8 mouse cellular contexts compared by ENCODE assay signal in genomic region chr11:115564064-115564809, GRCm38 (mm10). TPM values are rescaled to one million over a fixed set of nuclear protein-coding genes. Genes with fewer than 3 reads are reported as not detected.
DNase-seq lines count a peak whose midpoint lies in the region; ATAC-seq and TF ChIP-seq lines count a peak whose summit lies in the region.

Nup85 (plus strand) TSS chr11:115564434.

- peaks cover 35% of the 10 kb centered on the region for H3K36me3 ChIP-seq in embryonic facial prominence, embryonic 15.5 days
- peaks cover 30% of the 10 kb centered on the region for H3K36me3 ChIP-seq in limb, embryonic 14.5 days (ENCODE audit: control insufficient read depth, insufficient read depth, low read length)
- H3K36me3 ChIP-seq in midbrain, postnatal 0 days (ENCODE audit: insufficient read depth, low read length): peaks cover 26% of the 10 kb centered on the region

- peak; percentile 98 for DNase-seq in 416B (ENCODE audit: low read depth)
- peak; percentile 95 for DNase-seq in heart, adult 8-10 months (ENCODE audit: low spot score)
- DNase-seq in kidney, adult 9 months: peak; percentile 97
- peak; percentile 99 for DNase-seq in limb, embryonic 14.5 days (ENCODE audit: low spot score)
- peak; percentile 99 for DNase-seq in midbrain, postnatal 0 days (ENCODE audit: low spot score)
- DNase-seq in spleen, postnatal 14 days (ENCODE audit: low spot score in 2 of 2): peak; percentile 98

- TF ChIP-seq CTCF in bone marrow, adult 2 months (IDR thresholded peaks at IDR 0.05; ENCODE audit: control insufficient read depth, insufficient read depth, low read length): no peak
- TF ChIP-seq CTCF in midbrain, postnatal 0 days (IDR thresholded peaks at IDR 0.05): peak; percentile 22

- peak within 1 kb of the TSS; percentile 80 for H3K4me2 ChIP-seq in embryonic facial prominence, embryonic 15.5 days (replicated peaks)
- H3K4me2 ChIP-seq in limb, embryonic 14.5 days (replicated peaks; ENCODE audit: low read depth, low read length, severe bottlenecking): peak within 1 kb of the TSS; percentile 72
- peak within 1 kb of the TSS; percentile 79 for H3K4me2 ChIP-seq in midbrain, postnatal 0 days (ENCODE audit: low read depth, low read length, poor library complexity, severe bottlenecking)

- H3K27me3 ChIP-seq in embryonic facial prominence, embryonic 15.5 days: no peaks in the 10 kb centered on the region
- H3K27me3 ChIP-seq in limb, embryonic 14.5 days (ENCODE audit: control insufficient read depth, insufficient read depth, low read length): no peaks in the 10 kb centered on the region
- H3K27me3 ChIP-seq in midbrain, postnatal 0 days (ENCODE audit: insufficient read depth, low read length): no peaks in the 10 kb centered on the region

- no peaks in the 10 kb centered on the region; the same call in 1 of the 2 replicates for H3K4me1 ChIP-seq in bone marrow, adult 2 months (ENCODE audit: control insufficient read depth, insufficient read depth, low read length)
- peaks cover 7% of the 10 kb centered on the region for H3K4me1 ChIP-seq in embryonic facial prominence, embryonic 15.5 days
- peaks cover 8% of the 10 kb centered on the region for H3K4me1 ChIP-seq in limb, embryonic 14.5 days (ENCODE audit: control insufficient read depth, insufficient read depth, low read length)
- 0 out of 2 replicates have a peak, but pooled peaks cover 4% of the 10 kb centered on the region for H3K4me1 ChIP-seq in midbrain, postnatal 0 days (ENCODE audit: insufficient read depth, low read length)

- peak; percentile 91 for ATAC-seq in embryonic facial prominence, embryonic 15.5 days (ENCODE audit: insufficient number of reproducible peaks, low FRiP score, low TSS enrichment, low read depth)
- ATAC-seq in limb, embryonic 14.5 days (ENCODE audit: low FRiP score, low read depth): peak; percentile 92
- peak; percentile 88 for ATAC-seq in midbrain, postnatal 0 days (ENCODE audit: low FRiP score)

- H3K4me3 ChIP-seq in bone marrow, adult 2 months (replicated peaks; ENCODE audit: control insufficient read depth, low read depth, low read length): peak within 1 kb of the TSS; percentile 99
- H3K4me3 ChIP-seq in embryonic facial prominence, embryonic 15.5 days (replicated peaks): peak within 1 kb of the TSS; percentile 83
- peak within 1 kb of the TSS; percentile 57 for H3K4me3 ChIP-seq in limb, embryonic 14.5 days (replicated peaks; ENCODE audit: low read length)
- peak within 1 kb of the TSS; percentile 72 for H3K4me3 ChIP-seq in midbrain, postnatal 0 days (ENCODE audit: low read depth, low read length)

- H3K27ac ChIP-seq in bone marrow, adult 2 months (ENCODE audit: control insufficient read depth, insufficient read depth, low read depth, low read length, poor library complexity): peak within 1 kb of the TSS; percentile 86
- peak within 1 kb of the TSS; percentile 86 for H3K27ac ChIP-seq in embryonic facial prominence, embryonic 15.5 days (replicated peaks)
- peak within 1 kb of the TSS; percentile 78 for H3K27ac ChIP-seq in limb, embryonic 14.5 days (replicated peaks; ENCODE audit: low read depth, low read length)
- H3K27ac ChIP-seq in midbrain, postnatal 0 days (ENCODE audit: low read depth, low read length): peak within 1 kb of the TSS; percentile 76

- no peaks in the 10 kb centered on the region for H3K9me3 ChIP-seq in embryonic facial prominence, embryonic 15.5 days (replicated peaks)
- H3K9me3 ChIP-seq in limb, embryonic 14.5 days (ENCODE audit: control insufficient read depth, low read length): no peaks in the 10 kb centered on the region
- H3K9me3 ChIP-seq in midbrain, postnatal 0 days (ENCODE audit: low read length): no peaks in the 10 kb centered on the region

- peak; percentile 51; the same call in 1 of the 2 replicates for TF ChIP-seq POLR2A in bone marrow, adult 2 months (IDR thresholded peaks at IDR 0.05; ENCODE audit: borderline replicate concordance, control insufficient read depth, low read depth, low read length)
- peak; percentile 85 for TF ChIP-seq POLR2A in limb, embryonic 14.5 days (IDR thresholded peaks at IDR 0.05; ENCODE audit: borderline replicate concordance, extremely low read depth, insufficient read depth, insufficient read length)

- under 1% methylated on average over 42 of the region's 42 CpGs for WGBS in bone marrow, adult 2 months
- WGBS in embryonic facial prominence, embryonic 15.5 days: under 1% methylated on average over 42 of the region's 42 CpGs
- WGBS in limb, embryonic 14.5 days: under 1% methylated on average over 42 of the region's 42 CpGs
- WGBS in midbrain, postnatal 0 days: under 1% methylated on average over 42 of the region's 42 CpGs

- H3K9ac ChIP-seq in embryonic facial prominence, embryonic 15.5 days: peak within 1 kb of the TSS; percentile 71
- peak within 1 kb of the TSS; percentile 60 for H3K9ac ChIP-seq in limb, embryonic 14.5 days (ENCODE audit: low read depth, low read length, severe bottlenecking)
- H3K9ac ChIP-seq in midbrain, postnatal 0 days (replicated peaks; ENCODE audit: low read length, poor library complexity, severe bottlenecking): peak within 1 kb of the TSS; percentile 73

RNA-seq across cellular contexts. Expression of gene Nup85, which starts in this region (rescaled TPM):
- polyA plus RNA-seq in bone marrow, adult 2 months (2011; ENCODE audit: insufficient read depth, insufficient read length, low replicate concordance, missing spikeins): 111 and 163 TPM in 2 replicates
- polyA plus RNA-seq in embryonic facial prominence, embryonic 15.5 days (2015; fragmentation: Nextera tagmentation; extraction: Ambion mirVana): 144 and 156 TPM in 2 replicates
- total RNA-seq in heart, adult 8-10 months (2022): 10 to 100 TPM; 15.7 to 24.4 (median 19.2) TPM
- 184 and 187 TPM in 2 replicates for polyA plus RNA-seq in limb, embryonic 14.5 days (2012; rRNA removed)
- 144 and 148 TPM in 2 replicates for polyA plus RNA-seq in limb, embryonic 14.5 days (2014; fragmentation: Nextera tagmentation; extraction: Ambion mirVana)
- 49.5 and 59.5 TPM in 2 replicates for total RNA-seq in midbrain, postnatal 0 days (2014; rRNA removed)
- 75.6 and 80.3 TPM in 2 replicates for polyA plus RNA-seq in midbrain, postnatal 0 days (2015; fragmentation: Nextera tagmentation; extraction: Ambion mirVana)

Comparison
In these comparisons a context has a peak if more than half of its experiments do, and no peak if none do; other contexts are left out.
1. Peak in every context shown above with its lines: DNase-seq, ATAC-seq, H3K4me3 ChIP-seq and H3K27ac ChIP-seq.